Mouse (Mus musculus): ENCODE measurements at regions not wholly inside any gene's neighbourhood (a gene's known extent, or its start where the extent isn't known, plus 50 kb on each side); places are given as distances from the start of the nearest gene placed in this dataset.

GRCm38 (mm10) chr6:143437367-143438271 is 270.6 kb downstream of the Etnk1 start:
- DNase-seq, result peak; percentile 76

- DNase-seq, result no peak
These were observed 271.2 kb downstream of the Etnk1 start for GRCm38 (mm10) chr6:143438272-143438591.

- DNase-seq, result no peak
These were observed 272.5 kb downstream of the Etnk1 start for GRCm38 (mm10) chr6:143439484-143439883.

- DNase-seq, result peak; percentile 52
These were observed 273.4 kb downstream of the Etnk1 start for GRCm38 (mm10) chr6:143440237-143440950.

- peak; percentile 74 for DNase-seq
These were observed 275.3 kb downstream of the Etnk1 start for GRCm38 (mm10) chr6:143442361-143442760.

- peak; percentile 56 for DNase-seq
These were observed 276.4 kb downstream of the Etnk1 start for GRCm38 (mm10) chr6:143443446-143443845.

GRCm38 (mm10) chr6:143444782-143445181 is 277.8 kb downstream of the Etnk1 start:
- peak; percentile 6 for DNase-seq

GRCm38 (mm10) chr6:143445834-143446552 is 279.0 kb downstream of the Etnk1 start:
- peak; percentile 65 for DNase-seq

- peak; percentile 72 for DNase-seq
These were observed 280.0 kb downstream of the Etnk1 start for GRCm38 (mm10) chr6:143447060-143447459.

GRCm38 (mm10) chr6:143449071-143449470 is 282.1 kb downstream of the Etnk1 start:
- DNase-seq, result peak; percentile 18

GRCm38 (mm10) chr6:143451869-143452268 is 284.8 kb downstream of the Etnk1 start:
- DNase-seq, result peak; percentile 72

- DNase-seq, result peak; percentile 74
These were observed 287.7 kb downstream of the Etnk1 start for GRCm38 (mm10) chr6:143454695-143455218.

GRCm38 (mm10) chr6:143464907-143465537 is 298.0 kb downstream of the Etnk1 start:
- DNase-seq, result peak; percentile 75

GRCm38 (mm10) chr6:143472676-143473075 is 305.7 kb downstream of the Etnk1 start:
- peak; percentile 55 for DNase-seq

- DNase-seq, result peak; percentile 76
These were observed 307.4 kb downstream of the Etnk1 start for GRCm38 (mm10) chr6:143474396-143474795.

- peak; percentile 69 for DNase-seq
These were observed 308.3 kb downstream of the Etnk1 start for GRCm38 (mm10) chr6:143475296-143475695.

- peak; percentile 81 for DNase-seq
These were observed 310.4 kb downstream of the Etnk1 start for GRCm38 (mm10) chr6:143477396-143477795.

- DNase-seq, result peak; percentile 43
These were observed 312.2 kb downstream of the Etnk1 start for GRCm38 (mm10) chr6:143479239-143479638.

- DNase-seq, result peak; percentile 21
These were observed 312.8 kb downstream of the Etnk1 start for GRCm38 (mm10) chr6:143479701-143480388.

- peak; percentile 59 for DNase-seq
These were observed 315.3 kb downstream of the Etnk1 start for GRCm38 (mm10) chr6:143482272-143482671.

GRCm38 (mm10) chr6:143482868-143483267 is 315.8 kb downstream of the Etnk1 start:
- no peak for DNase-seq

- DNase-seq, result no peak
These were observed 317.9 kb downstream of the Etnk1 start for GRCm38 (mm10) chr6:143484941-143485340.

All from heart, adult 11 months (tissue).